Mouse (Mus musculus): ENCODE measurements around the gene Ddx41. TPM values are rescaled to one million over a fixed set of nuclear protein-coding genes. Genes with fewer than 3 reads are reported as not detected.
A peak's percentile ranks its signal among the peaks of the same experiment; 100 is the strongest.

Ddx41 gene
- polyA plus RNA-seq, 1 experiment from 2014 or later = 66.1 TPM

DNA sequence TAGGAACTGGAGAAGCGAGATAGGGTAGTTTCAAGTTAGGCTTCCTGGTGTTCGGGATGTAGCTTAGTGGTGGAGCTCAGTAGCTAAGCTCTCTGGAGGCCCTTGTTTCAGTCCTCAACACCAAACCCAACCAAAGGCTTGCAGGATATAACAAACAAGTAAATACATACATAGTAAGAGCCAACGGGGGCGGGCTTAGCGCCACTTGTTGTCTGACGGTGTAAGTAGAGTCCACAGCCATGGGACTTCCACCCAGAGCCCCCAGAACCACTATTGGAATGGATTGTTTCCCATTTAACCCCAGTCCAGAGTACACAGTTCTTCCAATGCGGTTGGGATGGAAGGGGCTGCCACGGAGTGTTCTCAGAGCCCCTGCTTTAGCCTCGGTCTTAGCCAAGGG lies 22.6 kb downstream of the Ddx41 start:
- Histone ChIP-seq H3K9ac (ENCODE audit: low read length) (no peak overlapping the region), H3K4me3 (ENCODE audit: low read length) (peak overlapping the region; percentile 63), H3K4me2 (ENCODE audit: low read depth, low read length) (peak overlapping the region; percentile 66), H3K9me3 (ENCODE audit: control insufficient read depth, low read length) (no peaks in the 10 kb centered on the region), H3K27me3 (ENCODE audit: control insufficient read depth, insufficient read depth, low read depth, low read length) (no peaks in the 10 kb centered on the region; the same call in 1 of the 2 replicates), H3K27ac (ENCODE audit: low read length) (no peak overlapping the region), H3K4me1 (replicated peaks; ENCODE audit: control insufficient read depth, insufficient read depth, low read length) (peaks cover 29% of the 10 kb centered on the region), H3K36me3 (ENCODE audit: control insufficient read depth, insufficient read depth, low read length) (peaks cover 3% of the 10 kb centered on the region)
- 36% methylated on average over 9 of the region's 9 CpGs for whole genome bisulfite sequencing
- ATAC-seq (ENCODE audit: low read depth) = no peak

DNA sequence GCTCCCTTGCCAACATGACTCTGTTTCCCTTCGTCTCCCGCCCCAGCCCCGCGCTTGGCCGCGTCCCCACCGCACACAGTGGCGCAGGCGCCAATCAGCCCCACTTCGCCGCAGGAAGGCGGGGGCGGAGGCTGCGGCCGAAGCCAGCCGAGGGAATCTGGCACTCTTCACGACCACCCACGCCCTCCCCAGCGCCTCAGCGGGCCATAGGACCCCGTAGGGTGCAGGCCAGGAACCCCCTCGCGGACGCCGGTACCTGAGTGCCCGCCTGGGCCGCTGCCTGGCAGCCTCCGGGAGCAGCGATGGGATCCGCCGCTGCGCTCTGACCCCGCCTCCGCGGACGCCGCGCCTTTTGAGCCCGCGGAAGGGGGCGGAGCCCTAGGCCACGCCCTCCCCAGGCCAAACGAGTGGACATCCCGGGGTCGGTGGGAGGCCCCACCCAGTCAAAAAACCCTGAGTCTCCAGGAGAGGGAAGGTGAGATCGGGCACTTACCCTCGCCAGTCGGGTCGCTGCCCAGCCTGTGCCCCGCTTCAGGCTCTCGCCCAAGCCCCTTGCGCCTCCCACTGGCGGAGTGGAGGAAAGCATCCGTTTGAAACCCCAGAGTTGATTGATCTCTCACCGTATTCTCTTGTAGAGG lies 23.2 kb downstream of the Ddx41 start, which contains the start of gene Pdlim7:
Pdlim7 (minus strand) TSS at position 566 of the 638 bp plus-strand sequence.
- peak within 1 kb of the TSS; percentile 74 for H3K9ac ChIP-seq (ENCODE audit: low read length)
- peak within 1 kb of the TSS; percentile 96 for H3K27ac ChIP-seq (ENCODE audit: low read length)
- H3K9me3 ChIP-seq (ENCODE audit: control insufficient read depth, low read length) = no peaks in the 10 kb centered on the region
- peak; percentile 69 for ATAC-seq (ENCODE audit: low read depth)
- peak within 1 kb of the TSS; percentile 66 for H3K4me2 ChIP-seq (ENCODE audit: low read depth, low read length)
- WGBS = under 1% methylated on average over 53 of the region's 55 CpGs
- H3K4me1 ChIP-seq (replicated peaks; ENCODE audit: control insufficient read depth, insufficient read depth, low read length) = peaks cover 29% of the 10 kb centered on the region
- H3K27me3 ChIP-seq (ENCODE audit: control insufficient read depth, insufficient read depth, low read depth, low read length) = no peaks in the 10 kb centered on the region; the same call in 1 of the 2 replicates
- peak within 1 kb of the TSS; percentile 63 for H3K4me3 ChIP-seq (ENCODE audit: low read length)
- peaks cover 8% of the 10 kb centered on the region for H3K36me3 ChIP-seq (ENCODE audit: control insufficient read depth, insufficient read depth, low read length)

- Histone ChIP-seq H3K9ac (ENCODE audit: low read length) (peak overlapping the region; percentile 74), H3K4me1 (replicated peaks; ENCODE audit: control insufficient read depth, insufficient read depth, low read length) (peaks cover 29% of the 10 kb centered on the region), H3K4me2 (ENCODE audit: low read depth, low read length) (peak overlapping the region; percentile 66), H3K9me3 (ENCODE audit: control insufficient read depth, low read length) (no peaks in the 10 kb centered on the region), H3K36me3 (ENCODE audit: control insufficient read depth, insufficient read depth, low read length) (peaks cover 11% of the 10 kb centered on the region), H3K4me3 (ENCODE audit: low read length) (peak overlapping the region; percentile 63), H3K27me3 (ENCODE audit: control insufficient read depth, insufficient read depth, low read depth, low read length) (no peaks in the 10 kb centered on the region), H3K27ac (ENCODE audit: low read length) (peak overlapping the region; percentile 96)
- peak; percentile 58 for ATAC-seq (ENCODE audit: low read depth)
- under 1% methylated on average over 25 of the region's 25 CpGs for WGBS
Observed at GRCm38 (mm10) chr13:55512379-55513031, 24.0 kb downstream of the Ddx41 start.

DNA sequence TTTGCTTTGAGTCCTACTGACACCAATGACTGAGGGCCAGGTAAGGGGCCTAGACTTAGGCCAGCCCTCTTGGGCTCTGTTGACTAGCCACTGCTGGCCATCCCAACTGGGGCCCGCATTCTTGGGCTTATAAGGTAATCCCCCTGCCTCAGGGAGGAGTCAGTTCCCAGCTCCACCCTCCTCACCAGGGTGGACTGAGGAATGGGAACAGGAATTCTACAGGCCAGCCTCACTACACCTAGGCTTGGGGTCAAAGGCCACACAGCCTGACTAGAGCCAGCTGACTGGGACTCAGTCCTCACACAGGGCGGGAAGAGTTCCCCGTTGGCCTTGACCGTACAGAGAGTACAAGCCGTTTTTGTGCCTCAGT lies 25.0 kb downstream of the Ddx41 start:
- peak overlapping the region; percentile 96 for H3K27ac ChIP-seq (ENCODE audit: low read length)
- peak overlapping the region; percentile 66 for H3K4me2 ChIP-seq (ENCODE audit: low read depth, low read length)
- no peaks in the 10 kb centered on the region for H3K9me3 ChIP-seq (ENCODE audit: control insufficient read depth, low read length)
- peaks cover 29% of the 10 kb centered on the region for H3K4me1 ChIP-seq (replicated peaks; ENCODE audit: control insufficient read depth, insufficient read depth, low read length)
- peak overlapping the region; percentile 63 for H3K4me3 ChIP-seq (ENCODE audit: low read length)
- 28% methylated on average over 5 of the region's 5 CpGs for WGBS
- peak; percentile 4; the same call in 1 of the 2 replicates for ATAC-seq (ENCODE audit: low read depth)
- H3K36me3 ChIP-seq (ENCODE audit: control insufficient read depth, insufficient read depth, low read length) = peaks cover 19% of the 10 kb centered on the region
- peak overlapping the region; percentile 49 for H3K9ac ChIP-seq (ENCODE audit: low read length)
- H3K27me3 ChIP-seq (ENCODE audit: control insufficient read depth, insufficient read depth, low read depth, low read length) = no peaks in the 10 kb centered on the region

DNA sequence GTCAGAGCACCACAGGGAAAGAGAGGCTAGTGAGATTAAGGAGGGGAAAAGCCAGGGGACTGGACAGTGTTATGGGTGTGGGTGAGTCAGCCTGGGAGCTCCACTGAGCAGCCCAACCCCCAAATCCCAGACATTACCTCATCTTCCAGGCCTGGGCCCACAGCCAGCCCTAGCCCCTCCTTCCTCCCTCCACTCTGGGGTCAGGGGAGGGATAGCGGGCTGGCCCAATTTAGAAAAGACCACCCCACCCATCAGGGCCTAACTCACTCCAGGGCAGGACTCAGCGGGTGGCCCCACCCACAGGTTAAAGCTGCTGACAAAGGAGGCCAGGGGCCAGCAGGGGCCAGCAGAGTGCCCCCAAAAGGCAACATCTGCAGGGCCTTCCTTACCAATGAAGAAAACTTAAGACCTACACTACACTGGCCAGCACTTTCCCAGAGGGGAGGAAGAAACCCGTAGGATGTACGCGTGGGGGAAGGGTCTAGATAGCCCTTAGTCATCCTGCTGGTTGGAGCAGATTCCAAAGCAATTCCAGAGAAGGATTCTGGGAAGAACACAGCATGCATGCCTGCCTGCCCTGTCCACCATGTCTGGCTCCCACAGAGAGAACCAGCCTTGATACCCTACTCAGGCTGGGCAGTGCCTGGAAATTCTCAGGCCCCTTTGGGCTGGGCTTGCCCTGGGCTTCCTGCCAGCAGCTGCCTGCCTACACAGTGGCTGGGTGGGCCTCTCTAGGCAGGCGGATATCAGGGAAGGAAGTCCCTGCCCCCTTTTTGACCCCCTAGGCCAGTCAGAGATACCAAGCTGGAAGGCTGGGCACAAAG lies 25.6 kb downstream of the Ddx41 start:
- Histone ChIP-seq H3K27me3 (ENCODE audit: control insufficient read depth, insufficient read depth, low read depth, low read length) (no peaks in the 10 kb centered on the region), H3K9me3 (ENCODE audit: control insufficient read depth, low read length) (no peaks in the 10 kb centered on the region), H3K27ac (ENCODE audit: low read length) (peak overlapping the region; percentile 96), H3K4me3 (ENCODE audit: low read length) (peak overlapping the region; percentile 63), H3K9ac (ENCODE audit: low read length) (peak overlapping the region; percentile 49), H3K36me3 (ENCODE audit: control insufficient read depth, insufficient read depth, low read length) (peaks cover 19% of the 10 kb centered on the region), H3K4me1 (replicated peaks; ENCODE audit: control insufficient read depth, insufficient read depth, low read length) (peaks cover 29% of the 10 kb centered on the region), H3K4me2 (ENCODE audit: low read depth, low read length) (peak overlapping the region; percentile 66)
- peak; percentile 81 for ATAC-seq (ENCODE audit: low read depth)
- WGBS = under 1% methylated on average over 6 of the region's 6 CpGs

DNA sequence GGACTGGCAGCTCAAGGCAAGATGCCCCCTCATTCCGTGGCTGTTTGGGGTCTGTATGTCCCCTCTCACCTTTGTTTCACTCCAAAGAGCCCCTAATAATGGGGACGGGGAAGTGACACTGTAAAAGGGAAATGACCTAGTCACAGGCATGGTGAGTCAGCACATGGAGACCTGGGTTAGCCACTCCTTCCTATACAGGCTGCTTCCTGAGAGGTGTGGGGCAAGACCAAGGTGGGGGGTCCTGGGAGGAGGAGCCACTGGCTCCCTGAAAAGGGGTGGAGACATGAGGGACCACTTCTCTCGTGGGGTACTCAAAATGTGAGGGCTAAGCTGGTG lies 26.2 kb downstream of the Ddx41 start:
- Histone ChIP-seq H3K4me3 (ENCODE audit: low read length) (peak overlapping the region; percentile 4; the same call in 1 of the 2 replicates), H3K36me3 (ENCODE audit: control insufficient read depth, insufficient read depth, low read length) (peaks cover 21% of the 10 kb centered on the region), H3K4me2 (ENCODE audit: low read depth, low read length) (peak overlapping the region; percentile 66), H3K4me1 (replicated peaks; ENCODE audit: control insufficient read depth, insufficient read depth, low read length) (peaks cover 29% of the 10 kb centered on the region), H3K27me3 (ENCODE audit: control insufficient read depth, insufficient read depth, low read depth, low read length) (no peaks in the 10 kb centered on the region), H3K9me3 (ENCODE audit: control insufficient read depth, low read length) (no peaks in the 10 kb centered on the region), H3K27ac (ENCODE audit: low read length) (peak overlapping the region; percentile 96; the same call in 1 of the 2 replicates), H3K9ac (ENCODE audit: low read length) (0 out of 2 replicates have a peak overlapping the region, but pooled peaks have one; percentile 32)
- 27% methylated on average over 3 of the region's 3 CpGs for WGBS
- ATAC-seq (ENCODE audit: low read depth) = peak; percentile 2

GRCm38 (mm10) chr13:55508531-55508930 lies 27.9 kb downstream of the Ddx41 start:
- no peak for ATAC-seq (ENCODE audit: low read depth)
- Histone ChIP-seq H3K4me2 (ENCODE audit: low read depth, low read length) (no peak overlapping the region), H3K9ac (ENCODE audit: low read length) (no peak overlapping the region), H3K4me1 (replicated peaks; ENCODE audit: control insufficient read depth, insufficient read depth, low read length) (peaks cover 29% of the 10 kb centered on the region), H3K27ac (ENCODE audit: low read length) (no peak overlapping the region), H3K27me3 (ENCODE audit: control insufficient read depth, insufficient read depth, low read depth, low read length) (no peaks in the 10 kb centered on the region), H3K4me3 (ENCODE audit: low read length) (no peak overlapping the region), H3K36me3 (ENCODE audit: control insufficient read depth, insufficient read depth, low read length) (peaks cover 23% of the 10 kb centered on the region), H3K9me3 (ENCODE audit: control insufficient read depth, low read length) (no peaks in the 10 kb centered on the region)
- 94% methylated on average over 10 of the region's 10 CpGs for WGBS

DNA sequence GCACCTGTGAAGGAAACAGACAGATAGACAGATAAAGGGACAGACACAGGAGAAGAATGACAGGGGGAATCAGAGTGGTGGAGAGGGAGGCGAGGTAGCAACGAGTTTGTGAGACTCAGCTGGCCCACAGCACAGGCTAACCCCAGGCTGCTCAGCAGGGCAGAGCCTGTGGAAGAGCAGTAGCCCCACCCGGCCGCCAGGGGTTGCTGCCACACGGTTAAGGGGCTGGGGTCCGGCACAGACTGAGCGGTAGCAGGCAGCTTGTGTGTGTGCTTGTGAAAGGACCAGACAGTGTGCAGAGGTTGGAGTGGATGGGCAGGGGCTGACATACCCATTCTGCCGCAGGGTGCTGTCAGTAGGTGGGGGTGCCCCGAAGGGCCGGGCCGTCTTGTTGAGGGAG lies 28.6 kb downstream of the Ddx41 start:
- no peaks in the 10 kb centered on the region for H3K9me3 ChIP-seq (ENCODE audit: control insufficient read depth, low read length)
- no peak overlapping the region for H3K27ac ChIP-seq (ENCODE audit: low read length)
- H3K36me3 ChIP-seq (ENCODE audit: control insufficient read depth, insufficient read depth, low read length) = peaks cover 23% of the 10 kb centered on the region
- no peaks in the 10 kb centered on the region for H3K27me3 ChIP-seq (ENCODE audit: control insufficient read depth, insufficient read depth, low read depth, low read length)
- WGBS = 62% methylated on average over 11 of the region's 11 CpGs
- no peak for ATAC-seq (ENCODE audit: low read depth)
- no peak overlapping the region for H3K4me2 ChIP-seq (ENCODE audit: low read depth, low read length)
- peaks cover 29% of the 10 kb centered on the region for H3K4me1 ChIP-seq (replicated peaks; ENCODE audit: control insufficient read depth, insufficient read depth, low read length)
- H3K9ac ChIP-seq (ENCODE audit: low read length) = no peak overlapping the region
- no peak overlapping the region for H3K4me3 ChIP-seq (ENCODE audit: low read length)

DNA sequence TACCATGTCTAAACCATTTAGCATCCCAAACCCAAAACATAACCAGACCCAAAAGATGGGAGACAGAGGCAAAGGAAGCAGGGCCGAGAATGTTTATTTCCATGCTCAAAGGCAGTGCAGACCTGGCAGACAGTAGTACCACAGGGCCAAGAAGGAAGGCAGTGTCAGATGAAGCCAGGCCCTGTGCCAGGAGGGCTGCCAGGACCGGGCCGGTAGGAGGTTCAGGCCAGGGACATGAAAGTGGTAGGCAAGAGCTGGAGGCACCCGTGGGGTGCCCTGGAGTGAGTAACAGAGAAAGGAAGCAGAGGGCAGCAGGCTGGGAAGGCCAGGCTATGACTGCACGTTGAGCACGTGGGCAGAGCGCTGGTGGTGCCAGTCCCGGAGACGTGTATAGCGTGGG lies 29.8 kb downstream of the Ddx41 start:
- Histone ChIP-seq H3K9me3 (ENCODE audit: control insufficient read depth, low read length) (no peaks in the 10 kb centered on the region), H3K27me3 (ENCODE audit: control insufficient read depth, insufficient read depth, low read depth, low read length) (no peaks in the 10 kb centered on the region), H3K36me3 (ENCODE audit: control insufficient read depth, insufficient read depth, low read length) (peaks cover 29% of the 10 kb centered on the region), H3K27ac (ENCODE audit: low read length) (no peak overlapping the region), H3K4me1 (replicated peaks; ENCODE audit: control insufficient read depth, insufficient read depth, low read length) (peaks cover 20% of the 10 kb centered on the region), H3K4me3 (ENCODE audit: low read length) (no peak overlapping the region), H3K9ac (ENCODE audit: low read length) (no peak overlapping the region), H3K4me2 (ENCODE audit: low read depth, low read length) (no peak overlapping the region)
- WGBS = 88% methylated on average over 10 of the region's 10 CpGs
- no peak for ATAC-seq (ENCODE audit: low read depth)

Data from lung, embryonic 16.5 days (tissue).